8 mouse cellular contexts compared by ENCODE assay signal in the genomic region with DNA sequence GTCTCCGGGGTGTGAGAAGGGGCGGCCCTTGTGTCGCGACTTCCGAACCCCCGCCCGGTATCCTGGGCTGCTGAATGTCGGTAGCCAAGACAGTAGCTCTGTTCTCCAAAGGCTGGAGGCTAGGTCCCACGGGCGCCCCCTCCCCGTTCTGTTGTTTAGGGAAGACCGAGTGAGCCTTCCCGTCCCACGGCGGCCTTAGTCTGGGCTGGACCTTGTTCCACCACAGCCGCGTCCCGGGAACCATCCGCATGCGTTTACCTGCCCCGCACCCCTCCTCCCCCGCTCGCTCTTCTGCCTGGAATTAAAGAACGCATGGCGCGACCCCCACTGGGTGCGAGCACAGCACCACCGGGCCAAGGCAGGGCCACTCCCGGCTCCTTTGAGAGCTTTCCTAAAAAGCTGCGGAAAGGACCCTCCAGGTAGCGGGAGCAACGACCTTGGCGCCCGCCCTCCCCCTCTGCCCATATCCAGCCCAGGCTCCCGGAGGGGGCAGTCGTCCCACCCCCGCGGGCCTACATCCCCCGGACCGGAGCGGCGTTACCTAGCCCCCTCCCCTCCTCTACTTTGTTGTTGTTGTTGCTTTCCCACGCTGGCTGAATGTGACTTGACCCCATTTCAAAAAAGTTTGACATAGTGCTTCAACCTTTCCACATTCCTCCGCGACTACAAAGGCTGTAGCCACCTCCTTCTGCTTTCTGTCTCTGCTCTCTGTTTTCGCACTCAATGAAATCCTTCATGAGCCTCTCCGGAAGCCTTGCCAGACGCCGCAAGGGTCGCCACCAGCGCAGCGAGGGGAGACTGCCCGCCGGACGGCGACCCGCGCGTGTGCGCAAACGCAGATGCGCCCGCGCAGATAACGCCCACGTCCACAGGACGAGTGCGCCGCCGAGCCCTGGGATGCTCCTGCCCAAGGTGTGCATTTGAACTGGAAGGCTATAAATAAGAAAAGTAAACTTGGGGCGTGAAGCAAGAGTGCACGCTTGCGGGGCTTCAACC.
DNase-seq lines count a peak whose midpoint lies in the region; ATAC-seq and TF ChIP-seq lines count a peak whose summit lies in the region.

No protein-coding gene starts in this region.

- WGBS in embryonic facial prominence, embryonic 11.5 days = under 1% methylated on average over 73 of the region's 73 CpGs
- under 1% methylated on average over 72 of the region's 73 CpGs for WGBS in hindbrain, embryonic 12.5 days
- WGBS in liver, embryonic 14.5 days (ENCODE audit: insufficient replicate concordance) = under 1% methylated on average over 73 of the region's 73 CpGs
- WGBS in stomach, embryonic 16.5 days = under 1% methylated on average over 73 of the region's 73 CpGs

- DNase-seq in cerebellum, adult 8-10 months = peak; percentile 7
- peak; percentile 24 for DNase-seq in embryonic facial prominence, embryonic 11.5 days (ENCODE audit: low spot score)
- no peak for DNase-seq in liver, embryonic 14.5 days (ENCODE audit: low read depth in 3 of 3, low spot score in 3 of 3)
- DNase-seq in layer of hippocampus, adult 9-11 months = no peak

- peak overlapping the region; percentile 95 for H3K4me2 ChIP-seq in embryonic facial prominence, embryonic 11.5 days (ENCODE audit: low read depth, low read length)
- peak overlapping the region; percentile 99 for H3K4me2 ChIP-seq in hindbrain, embryonic 12.5 days (replicated peaks)
- peak overlapping the region; percentile 68 for H3K4me2 ChIP-seq in liver, embryonic 14.5 days (ENCODE audit: low read depth)
- H3K4me2 ChIP-seq in stomach, embryonic 16.5 days (ENCODE audit: low read depth, low read length) = peak overlapping the region; percentile 99

- H3K36me3 ChIP-seq in E14TG2a.4 (ENCODE audit: insufficient read depth, low read length) = no peaks in the 10 kb centered on the region
- H3K36me3 ChIP-seq in embryonic facial prominence, embryonic 11.5 days (replicated peaks; ENCODE audit: control insufficient read depth, insufficient read depth, low read depth, low read length) = no peaks in the 10 kb centered on the region
- no peaks in the 10 kb centered on the region for H3K36me3 ChIP-seq in hindbrain, embryonic 12.5 days
- no peaks in the 10 kb centered on the region for H3K36me3 ChIP-seq in liver, embryonic 14.5 days (replicated peaks; ENCODE audit: control insufficient read depth, insufficient read depth, low read depth)
- H3K36me3 ChIP-seq in stomach, embryonic 16.5 days (ENCODE audit: control insufficient read depth, insufficient read depth, low read length) = no peaks in the 10 kb centered on the region

- no peak for ATAC-seq in cerebellum, adult (ENCODE audit: insufficient number of reproducible peaks, low FRiP score, low TSS enrichment)
- ATAC-seq in embryonic facial prominence, embryonic 11.5 days (replicated peaks; ENCODE audit: insufficient number of reproducible peaks, low FRiP score, low TSS enrichment, low read depth) = peak; percentile 45; the same call in 1 of the 2 replicates
- ATAC-seq in hindbrain, embryonic 12.5 days (ENCODE audit: low FRiP score) = peak; percentile 55
- no peak for ATAC-seq in liver, embryonic 14.5 days (ENCODE audit: insufficient read depth)
- ATAC-seq in stomach, embryonic 16.5 days (ENCODE audit: insufficient read depth, low FRiP score) = peak; percentile 57; the same call in 1 of the 2 replicates

- H3K27ac ChIP-seq in embryonic facial prominence, embryonic 11.5 days (replicated peaks; ENCODE audit: low read depth, low read length) = no peak overlapping the region
- H3K27ac ChIP-seq in hindbrain, embryonic 12.5 days = no peak overlapping the region
- no peak overlapping the region for H3K27ac ChIP-seq in liver, embryonic 14.5 days
- H3K27ac ChIP-seq in stomach, embryonic 16.5 days (ENCODE audit: low read length) = no peak overlapping the region

- no peak for TF ChIP-seq CTCF in E14TG2a.4 (conservative IDR thresholded peaks at IDR 0.05; ENCODE audit: low read length)
- no peak for TF ChIP-seq CTCF in liver, embryonic 14.5 days (IDR thresholded peaks at IDR 0.05; ENCODE audit: low read depth)

- H3K9me3 ChIP-seq in E14TG2a.4 (ENCODE audit: low read length) = peaks cover 32% of the 10 kb centered on the region
- H3K9me3 ChIP-seq in embryonic facial prominence, embryonic 11.5 days (replicated peaks; ENCODE audit: control insufficient read depth, low read length) = no peaks in the 10 kb centered on the region
- no peaks in the 10 kb centered on the region for H3K9me3 ChIP-seq in hindbrain, embryonic 12.5 days (replicated peaks)
- no peaks in the 10 kb centered on the region for H3K9me3 ChIP-seq in liver, embryonic 14.5 days (ENCODE audit: control insufficient read depth, low read length)
- H3K9me3 ChIP-seq in stomach, embryonic 16.5 days (replicated peaks; ENCODE audit: control insufficient read depth, low read length) = no peaks in the 10 kb centered on the region

- H3K27me3 ChIP-seq in E14TG2a.4 (ENCODE audit: insufficient read depth, low read length) = peaks cover 52% of the 10 kb centered on the region
- peaks cover 13% of the 10 kb centered on the region for H3K27me3 ChIP-seq in embryonic facial prominence, embryonic 11.5 days (ENCODE audit: control insufficient read depth, insufficient read depth, low read length)
- H3K27me3 ChIP-seq in hindbrain, embryonic 12.5 days = peaks cover 47% of the 10 kb centered on the region
- peaks cover 36% of the 10 kb centered on the region for H3K27me3 ChIP-seq in liver, embryonic 14.5 days (ENCODE audit: control insufficient read depth, insufficient read depth, low read length)
- H3K27me3 ChIP-seq in stomach, embryonic 16.5 days (ENCODE audit: control insufficient read depth, insufficient read depth, low read length) = peaks cover 27% of the 10 kb centered on the region

- H3K4me3 ChIP-seq in E14TG2a.4 (replicated peaks; ENCODE audit: low read length) = peak overlapping the region; percentile 76
- H3K4me3 ChIP-seq in embryonic facial prominence, embryonic 11.5 days (ENCODE audit: low read depth, low read length) = peak overlapping the region; percentile 50
- peak overlapping the region; percentile 55 for H3K4me3 ChIP-seq in hindbrain, embryonic 12.5 days
- peak overlapping the region; percentile 33 to 47 for H3K4me3 ChIP-seq in liver, embryonic 14.5 days (ENCODE audit: insufficient read depth in 1 of 2, low read depth in 2 of 2, low read length in 2 of 2)
- peak overlapping the region; percentile 68 for H3K4me3 ChIP-seq in stomach, embryonic 16.5 days (replicated peaks; ENCODE audit: low read length)

- H3K4me1 ChIP-seq in E14TG2a.4 (replicated peaks; ENCODE audit: low read depth, low read length) = peaks cover 20% of the 10 kb centered on the region
- peaks cover 3% of the 10 kb centered on the region for H3K4me1 ChIP-seq in embryonic facial prominence, embryonic 11.5 days (ENCODE audit: control insufficient read depth, insufficient read depth, low read length)
- peaks cover 22% of the 10 kb centered on the region for H3K4me1 ChIP-seq in hindbrain, embryonic 12.5 days
- H3K4me1 ChIP-seq in liver, embryonic 14.5 days (replicated peaks; ENCODE audit: control insufficient read depth in 2 of 2, insufficient read depth in 2 of 2, low read length in 1 of 2) = no peaks in the 10 kb centered on the region
- H3K4me1 ChIP-seq in stomach, embryonic 16.5 days (ENCODE audit: control insufficient read depth, insufficient read depth, low read length) = peaks cover 12% of the 10 kb centered on the region

- H3K9ac ChIP-seq in embryonic facial prominence, embryonic 11.5 days (replicated peaks; ENCODE audit: low read length) = peak overlapping the region; percentile 22; the same call in 1 of the 2 replicates
- H3K9ac ChIP-seq in hindbrain, embryonic 12.5 days = peak overlapping the region; percentile 50; the same call in 1 of the 2 replicates
- no peak overlapping the region for H3K9ac ChIP-seq in liver, embryonic 14.5 days (replicated peaks)
- H3K9ac ChIP-seq in stomach, embryonic 16.5 days (ENCODE audit: low read length) = peak overlapping the region; percentile 68

- TF ChIP-seq EP300 in liver, embryonic 14.5 days (IDR thresholded peaks at IDR 0.05; ENCODE audit: low read depth) = no peak

Comparison
In these comparisons a context has a peak if more than half of its experiments do, and no peak if none do; other contexts are left out.
1. DNase-seq: peak in cerebellum, adult 8-10 months (single experiment) and embryonic facial prominence, embryonic 11.5 days (single experiment); none in liver, embryonic 14.5 days (0 of 3) and layer of hippocampus, adult 9-11 months (single experiment).
2. ATAC-seq: peak in embryonic facial prominence, embryonic 11.5 days (single experiment), hindbrain, embryonic 12.5 days (single experiment) and stomach, embryonic 16.5 days (single experiment); none in cerebellum, adult (single experiment) and liver, embryonic 14.5 days (single experiment).
3. Peak in every context shown above with its lines, with median percentiles within 50 percentile points of each other: H3K4me3 ChIP-seq and H3K4me2 ChIP-seq.